Mouse (Mus musculus): ENCODE measurements at regions not wholly inside any gene's neighbourhood (a gene's known extent, or its start where the extent isn't known, plus 50 kb on each side); places are given as distances from the start of the nearest gene placed in this dataset.

DNA sequence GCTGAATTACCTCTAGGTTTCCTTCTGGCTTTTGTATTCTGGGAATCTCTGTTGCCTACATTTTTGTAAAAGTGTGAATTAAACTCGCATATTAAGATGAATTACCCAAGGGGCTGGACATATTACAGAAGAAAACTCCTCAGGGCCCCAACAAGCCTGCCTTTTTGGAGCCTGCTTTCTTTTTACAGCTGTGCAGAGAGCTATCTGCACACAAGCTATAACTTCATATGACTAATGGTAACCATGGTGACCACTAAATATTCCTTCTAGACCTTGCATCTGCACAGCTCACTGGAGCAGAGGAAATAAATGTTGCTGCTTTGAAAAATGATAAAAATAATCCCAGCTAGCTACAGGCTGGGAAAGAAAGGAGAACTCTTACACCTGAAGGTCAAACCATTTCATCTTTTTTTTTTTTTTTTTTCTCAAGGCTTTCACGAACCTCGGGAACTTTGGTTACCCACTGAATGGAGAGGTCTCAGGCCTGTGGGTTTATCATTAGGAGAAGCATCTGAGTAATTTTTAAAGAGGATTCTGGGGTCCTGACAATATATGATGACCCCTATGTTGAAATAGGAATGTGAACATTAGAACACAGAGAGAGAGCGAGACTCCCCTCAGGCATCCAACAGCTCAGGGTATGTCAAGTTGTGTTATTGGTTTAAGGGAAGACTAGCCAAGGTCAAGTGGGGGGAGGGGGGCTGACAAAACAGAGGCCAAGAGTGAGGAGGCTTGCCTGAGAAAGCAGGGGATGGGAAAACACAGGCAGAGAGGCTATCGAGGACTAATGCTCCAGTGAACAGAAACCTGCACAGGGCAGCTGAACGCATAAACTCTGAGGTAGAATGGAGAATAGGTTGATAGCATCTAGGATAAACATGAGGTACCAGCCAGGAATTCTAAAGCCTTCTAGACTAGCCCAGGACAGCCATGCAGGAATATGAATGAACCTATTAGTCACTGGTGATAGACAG, 188.4 kb downstream of the Phlda1 start:
- DNase-seq = peak; percentile 16

DNA sequence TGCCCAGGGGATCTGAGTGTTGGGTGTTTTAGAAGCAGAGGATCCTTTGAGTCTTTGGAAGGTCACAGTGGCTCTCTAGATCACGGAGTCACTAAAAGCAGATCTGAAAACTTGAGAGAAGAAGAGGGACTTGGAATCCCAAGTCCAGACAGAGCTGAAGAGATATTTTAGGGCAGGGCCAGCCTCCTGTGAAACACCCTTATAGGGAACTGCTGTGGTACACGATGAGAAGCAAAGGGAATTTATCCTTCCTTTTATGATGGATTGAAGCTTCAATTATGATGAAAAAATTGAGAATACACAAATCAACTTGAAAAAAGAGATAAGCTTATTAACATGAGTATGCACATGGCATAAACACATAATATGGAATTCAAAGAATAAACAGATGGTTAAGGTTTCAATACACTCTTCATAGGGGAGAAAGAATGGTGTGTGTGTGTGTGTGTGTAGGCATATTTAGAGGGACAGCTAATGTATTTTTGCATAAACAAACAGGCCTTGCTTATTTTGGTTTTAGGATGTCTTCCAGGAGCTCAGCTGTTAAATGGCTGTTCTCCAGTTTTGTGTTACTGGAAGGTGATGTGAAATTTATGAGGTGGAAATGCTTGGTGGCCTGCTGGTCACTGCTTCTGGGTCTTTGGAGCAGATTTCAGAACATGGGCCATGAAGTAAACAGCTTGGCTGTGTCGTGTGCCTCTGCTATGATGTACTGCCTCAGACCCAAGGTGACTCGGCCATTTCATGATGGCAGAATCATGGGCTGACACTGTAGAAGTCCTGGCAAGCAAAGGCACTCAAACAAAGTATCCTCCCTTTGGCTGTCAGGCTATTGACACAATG, 190.1 kb downstream of the Phlda1 start:
- DNase-seq = no peak

DNA sequence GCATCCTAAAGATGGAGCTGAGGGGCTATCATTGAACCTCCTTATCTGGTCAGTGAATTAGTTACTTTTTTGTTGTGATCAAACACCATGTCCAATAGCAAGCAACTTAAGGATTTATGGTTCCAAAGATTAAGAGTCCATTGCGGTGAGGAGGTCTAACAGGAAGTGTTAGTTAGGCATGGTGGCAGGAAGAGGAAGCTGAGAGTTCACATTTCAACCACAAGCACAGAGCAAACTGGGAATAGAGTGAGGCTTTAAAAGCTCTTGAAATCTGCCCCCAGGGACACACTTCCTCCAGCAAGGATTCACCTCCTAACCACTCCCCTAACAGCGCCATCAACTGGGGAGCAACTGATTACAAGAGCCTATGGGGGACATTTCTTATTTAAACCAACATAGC, 190.9 kb downstream of the Phlda1 start:
- DNase-seq = no peak

DNA sequence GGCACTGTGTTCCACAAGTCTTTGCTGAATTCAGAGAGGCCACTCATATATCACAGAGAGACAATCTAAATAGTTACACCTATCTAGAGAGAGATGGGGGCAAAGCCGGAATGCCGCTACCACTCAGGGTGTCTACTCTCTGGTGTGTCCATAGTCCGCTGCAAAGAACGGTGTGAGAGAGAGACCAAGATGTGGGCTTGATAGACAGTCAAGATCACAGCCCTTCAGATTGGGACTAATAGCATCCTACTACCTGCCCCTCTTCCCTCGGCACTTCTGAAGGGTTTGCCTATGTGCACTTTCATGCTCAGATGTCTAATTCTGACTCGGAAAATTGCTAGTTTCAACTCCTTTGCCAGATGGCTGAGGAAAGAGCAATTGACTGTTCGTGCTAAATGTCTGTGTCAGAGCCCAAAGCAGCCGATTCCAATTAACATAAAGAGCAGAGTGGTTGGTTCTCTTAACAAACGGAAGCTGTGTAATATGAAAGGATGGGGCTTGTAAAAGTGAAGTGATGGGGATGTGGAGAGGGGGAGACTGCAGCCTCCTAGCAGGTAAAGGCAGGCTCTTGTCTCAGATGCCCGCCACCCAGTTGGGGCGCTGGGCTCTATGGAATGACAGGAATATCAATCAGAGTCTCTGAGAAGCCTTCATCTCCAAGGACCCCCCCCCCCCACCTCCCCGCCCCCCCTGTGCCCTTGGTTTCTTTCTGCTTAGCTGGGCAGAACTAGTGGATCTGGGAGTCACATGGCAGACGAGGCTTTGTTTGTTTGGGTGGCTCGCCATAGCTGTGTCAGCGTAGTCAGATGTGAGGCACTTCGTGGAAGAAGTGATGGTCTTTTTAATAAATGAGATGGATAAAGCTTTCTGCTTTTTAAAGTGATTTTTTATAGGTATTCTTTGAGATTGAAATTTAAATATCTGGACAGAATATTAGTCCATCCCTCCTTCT, 193.7 kb downstream of the Phlda1 start:
- no peak for DNase-seq

DNA sequence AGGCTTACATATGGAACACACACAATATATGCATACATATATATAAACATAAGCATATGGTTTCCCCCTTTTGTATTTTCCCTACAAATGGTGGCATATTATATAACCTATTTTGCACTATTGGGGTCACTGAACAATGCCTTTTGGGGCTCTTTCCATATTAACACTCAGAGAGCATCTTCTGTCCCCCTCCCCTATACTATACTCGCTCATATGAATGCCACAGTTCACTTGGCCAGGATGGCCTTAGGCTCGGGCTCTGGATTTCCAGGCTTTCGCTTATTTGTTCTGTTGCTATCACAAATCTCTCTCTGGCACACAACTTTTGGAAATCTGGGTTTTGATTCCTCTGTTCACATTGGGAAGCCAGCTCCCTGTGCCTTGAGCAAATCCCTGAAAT, 194.5 kb downstream of the Phlda1 start:
- no peak for DNase-seq

DNA sequence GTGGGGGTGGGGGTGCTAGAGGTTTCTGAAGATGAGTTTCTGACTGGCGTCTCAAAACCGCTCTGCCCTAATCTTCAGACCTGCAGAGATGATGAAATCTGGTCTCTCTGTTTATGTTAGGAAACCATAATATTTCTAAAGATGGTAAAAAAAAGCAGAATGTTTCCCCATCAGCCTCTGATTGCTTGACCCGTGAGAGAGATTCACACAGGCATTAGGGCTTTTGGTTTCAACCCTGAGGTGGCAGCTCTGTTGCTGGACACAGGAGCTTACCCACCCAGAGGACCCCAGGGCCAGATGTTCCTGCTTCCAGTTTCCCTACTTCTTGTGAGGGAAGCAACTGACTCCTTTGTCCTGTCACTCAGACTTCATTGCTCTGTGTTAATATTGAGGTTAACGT, 195.1 kb downstream of the Phlda1 start:
- no peak for DNase-seq

DNA sequence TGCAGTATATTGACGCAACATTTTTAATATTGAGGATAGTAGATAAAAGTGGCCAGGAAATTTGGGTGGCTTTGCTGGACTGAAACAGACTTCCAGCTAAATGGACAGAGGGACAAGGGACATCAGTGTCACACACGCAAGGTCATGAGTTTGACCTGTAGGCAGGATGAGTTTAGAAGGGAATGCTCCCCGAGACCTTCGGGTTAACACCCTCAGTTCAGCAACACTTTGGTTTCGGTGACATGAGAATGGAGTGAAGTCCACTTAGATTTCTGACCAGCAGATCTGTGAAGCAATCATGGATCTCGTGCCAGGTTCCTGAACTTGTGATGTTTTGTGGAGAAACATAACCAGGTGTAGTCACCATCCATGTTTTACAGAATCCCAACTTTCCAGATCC, 196.3 kb downstream of the Phlda1 start:
- no peak for DNase-seq

DNA sequence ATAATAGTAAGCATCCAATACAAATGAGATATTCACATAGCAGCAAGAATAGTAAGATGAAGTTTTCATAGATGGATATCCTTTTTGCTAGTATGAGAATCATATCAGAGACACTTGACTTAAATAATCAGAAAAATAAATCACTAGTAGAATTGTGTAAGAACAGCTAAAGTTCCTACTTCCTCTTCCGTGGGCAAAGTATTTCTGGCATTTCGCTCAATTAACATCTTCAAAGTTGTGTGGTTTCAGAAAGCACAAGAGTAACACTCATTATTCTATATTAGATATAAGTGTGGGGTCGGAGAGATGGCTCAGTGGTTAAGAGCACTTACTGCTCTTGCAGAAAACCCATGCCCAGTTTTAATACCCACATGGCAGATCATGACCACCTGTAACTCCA, 197.4 kb downstream of the Phlda1 start:
- no peak for DNase-seq

DNA sequence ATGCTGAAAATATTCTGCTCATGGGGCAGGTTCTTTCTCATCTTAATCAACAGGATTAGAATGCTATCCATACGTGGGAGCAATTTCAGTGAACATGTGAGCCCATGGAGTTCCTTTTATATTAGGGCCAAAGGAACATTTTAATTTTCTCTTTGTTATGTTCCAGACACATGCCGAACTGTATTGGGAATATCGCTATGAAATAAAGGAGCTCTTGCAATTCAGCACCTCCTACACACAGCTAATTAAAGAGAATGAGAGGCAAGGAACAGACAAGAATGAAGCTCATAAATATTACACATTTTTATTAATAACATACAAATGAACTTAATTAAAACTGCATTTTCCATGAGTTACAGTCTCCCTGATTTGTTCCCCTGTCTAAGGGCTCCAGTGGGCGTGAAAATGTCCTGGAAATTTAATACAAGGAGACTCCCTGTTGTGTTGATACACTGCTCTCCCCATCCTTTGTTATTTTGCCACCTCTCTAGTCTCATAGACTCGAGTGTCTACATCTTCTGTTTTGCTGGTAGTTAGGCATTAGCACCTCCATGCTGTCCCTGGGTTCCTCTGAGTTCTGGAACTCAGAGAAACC, 205.5 kb downstream of the Phlda1 start:
- DNase-seq = no peak

DNA sequence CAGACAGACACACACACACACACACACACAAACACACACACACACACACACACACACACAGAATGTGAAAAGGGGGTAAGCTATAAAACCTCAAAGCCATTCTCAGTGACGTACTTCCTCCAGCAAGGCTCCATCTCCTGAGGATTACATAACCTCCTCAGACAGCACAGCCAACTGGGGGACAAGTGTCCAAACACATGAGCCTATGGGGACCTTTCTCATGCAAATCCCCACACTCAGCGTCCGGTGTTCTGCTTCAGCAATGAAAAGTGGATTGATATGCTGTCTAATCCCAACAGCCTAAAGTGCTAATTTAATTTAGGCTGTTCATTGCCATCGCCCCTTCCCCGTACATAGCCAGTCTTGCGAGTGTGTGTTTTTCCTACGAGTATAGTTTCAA, 206.9 kb downstream of the Phlda1 start:
- DNase-seq = no peak

DNA sequence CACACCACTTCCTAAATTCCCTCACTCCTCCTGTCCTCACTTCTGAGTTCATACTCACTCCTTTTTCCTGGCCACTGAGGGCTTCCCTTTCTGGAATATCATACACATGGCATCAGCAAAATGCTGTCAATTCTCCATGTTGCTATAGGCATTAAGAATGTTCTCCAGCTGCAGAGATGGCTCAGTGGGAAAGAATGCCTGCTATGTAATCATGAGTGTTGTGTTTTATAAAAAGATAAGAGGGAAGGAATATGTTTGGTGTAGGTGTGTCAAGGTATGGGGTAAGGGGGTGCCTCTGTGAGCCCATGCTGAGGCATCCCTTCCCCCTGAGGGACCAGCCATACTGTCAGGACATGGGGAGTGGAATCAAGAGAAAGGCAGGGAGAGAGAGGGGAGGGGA, 207.6 kb downstream of the Phlda1 start:
- DNase-seq = no peak

DNA sequence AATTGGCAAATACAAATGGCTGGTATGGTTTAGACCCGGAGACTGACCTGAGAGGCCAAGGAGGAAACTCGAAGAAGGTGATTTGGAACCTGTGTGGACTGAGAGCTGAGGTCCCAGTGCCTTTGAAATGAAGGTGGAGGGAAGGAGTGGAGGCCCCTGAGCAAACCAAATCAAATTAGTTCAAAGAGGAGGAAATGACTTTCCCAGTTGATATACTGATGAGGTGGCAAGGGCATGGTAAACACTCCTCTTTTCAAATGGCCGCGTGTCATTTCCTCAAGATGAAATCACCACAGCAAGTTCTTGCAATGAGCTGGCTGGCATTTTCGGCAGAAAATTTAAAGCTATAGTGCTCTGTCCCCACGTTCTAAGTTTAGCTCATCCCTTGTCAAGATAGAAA, 209.1 kb downstream of the Phlda1 start:
- DNase-seq = no peak

DNA sequence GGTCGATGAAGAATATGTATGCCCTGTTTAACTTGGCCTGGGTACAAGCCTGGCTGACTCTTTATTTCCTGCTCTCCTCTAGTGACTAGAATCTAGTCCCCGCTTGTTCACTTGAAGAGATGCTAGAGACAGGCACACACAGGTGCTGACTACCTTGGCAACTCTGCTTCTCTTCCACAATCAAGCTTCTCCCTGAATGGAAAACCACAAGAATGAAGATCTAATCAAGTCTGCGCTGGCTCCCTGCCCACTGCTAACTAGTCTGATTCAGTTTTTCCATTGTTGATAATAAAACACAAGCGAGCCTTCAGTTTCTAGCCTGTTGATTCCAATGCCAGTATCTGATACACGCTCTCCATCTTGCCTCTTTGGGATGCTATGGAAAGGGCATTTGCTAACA, 213.5 kb downstream of the Phlda1 start:
- peak; percentile 50 for DNase-seq

DNA sequence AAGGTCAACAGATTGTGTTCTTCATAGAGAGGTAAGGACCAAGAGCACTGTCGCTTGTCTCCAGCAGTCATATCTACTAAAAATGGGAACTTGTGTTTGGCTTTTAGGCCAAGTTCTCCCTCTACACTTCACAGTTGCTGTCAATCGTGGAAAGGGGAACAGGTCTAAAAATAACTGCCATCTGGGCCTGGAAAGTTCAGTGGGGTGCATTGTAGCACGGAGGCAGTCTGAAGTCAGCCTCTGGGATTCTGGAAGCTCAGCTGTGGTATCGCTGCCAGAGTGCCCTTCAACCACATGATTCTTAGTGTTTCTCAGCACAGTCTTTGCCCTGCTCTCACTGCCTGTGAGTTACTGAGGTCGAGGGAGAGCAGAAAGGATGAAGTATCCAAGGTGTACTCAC, 215.0 kb downstream of the Phlda1 start:
- no peak for DNase-seq

DNA sequence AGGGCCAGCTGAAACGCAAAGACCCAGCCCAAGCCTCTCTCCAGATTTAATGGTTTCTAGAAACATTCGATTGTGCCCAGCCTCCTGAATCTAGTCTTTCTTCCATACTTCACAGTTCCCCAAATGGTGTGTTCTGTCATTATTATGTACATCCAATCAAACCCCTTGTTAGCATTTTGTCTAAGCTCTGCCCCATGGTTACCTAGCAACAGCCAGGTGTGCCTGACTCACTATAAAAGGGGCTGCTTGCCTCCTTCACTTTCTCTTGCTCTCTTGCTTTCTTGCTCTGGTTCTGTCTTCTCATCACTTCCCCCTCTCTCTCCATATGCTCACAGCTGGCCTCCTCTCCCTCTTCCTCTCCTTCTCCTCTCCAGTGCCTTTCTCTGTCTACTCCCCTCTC, 217.8 kb downstream of the Phlda1 start:
- no peak for DNase-seq

DNA sequence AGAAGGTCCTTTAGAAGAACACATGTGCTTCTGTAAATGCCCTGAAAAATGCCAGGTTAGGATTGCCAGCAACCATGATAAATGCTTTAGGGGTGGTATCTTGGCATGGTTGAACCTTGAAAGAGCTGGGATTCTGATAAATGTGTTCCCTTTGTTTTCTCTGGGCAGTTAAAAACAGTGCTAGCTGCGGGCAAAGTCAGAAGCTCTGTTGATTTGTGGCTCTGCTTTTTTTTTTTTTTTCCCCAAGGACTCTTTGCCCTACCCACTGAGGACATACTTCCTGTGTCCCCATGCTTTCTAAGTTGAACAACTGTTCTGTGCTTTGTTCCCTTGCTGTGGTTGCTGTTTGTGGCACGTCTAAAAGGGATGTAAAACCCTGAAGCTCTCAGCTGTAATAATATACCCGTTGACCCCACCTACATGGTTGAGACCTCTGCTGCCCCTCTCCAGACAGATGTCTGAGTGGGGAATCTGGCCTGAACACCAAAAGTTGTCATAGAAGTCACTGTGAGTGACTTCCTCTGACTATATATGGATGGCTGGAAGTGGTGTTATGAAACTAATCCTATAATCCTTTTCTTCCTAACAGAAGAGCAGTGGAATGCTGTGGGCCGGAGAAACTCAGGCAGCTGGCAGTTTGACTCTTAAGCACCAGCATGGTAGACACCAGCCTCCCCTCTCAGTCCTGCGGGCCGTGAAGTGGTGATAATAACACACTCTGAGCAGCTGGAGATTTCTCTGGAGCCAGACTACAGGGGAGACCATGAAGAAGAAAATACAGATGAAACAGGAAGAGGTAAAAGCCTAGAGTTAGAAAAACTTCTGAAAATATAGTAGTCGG, 218.7 kb downstream of the Phlda1 start:
- no peak for DNase-seq

DNA sequence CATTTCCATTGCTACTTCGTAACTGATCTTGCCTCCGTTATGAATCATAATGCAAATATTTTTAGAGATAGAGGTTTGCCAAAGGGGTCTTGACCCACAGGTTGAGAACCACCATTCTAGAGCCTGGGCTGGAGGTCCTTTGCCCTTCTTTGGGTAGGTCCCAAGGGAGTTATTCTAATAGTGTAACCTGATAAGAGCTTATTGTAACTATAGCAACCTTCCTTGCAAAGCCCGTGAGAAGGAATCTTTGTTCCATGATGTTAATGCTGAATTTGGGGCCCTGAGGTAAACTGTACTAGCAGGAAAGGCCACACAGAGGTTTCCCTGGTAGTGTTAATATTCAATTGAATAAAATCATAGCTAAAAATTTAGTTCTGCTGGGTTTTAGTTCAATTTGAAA, 229.9 kb downstream of the Phlda1 start:
- DNase-seq = no peak

DNA sequence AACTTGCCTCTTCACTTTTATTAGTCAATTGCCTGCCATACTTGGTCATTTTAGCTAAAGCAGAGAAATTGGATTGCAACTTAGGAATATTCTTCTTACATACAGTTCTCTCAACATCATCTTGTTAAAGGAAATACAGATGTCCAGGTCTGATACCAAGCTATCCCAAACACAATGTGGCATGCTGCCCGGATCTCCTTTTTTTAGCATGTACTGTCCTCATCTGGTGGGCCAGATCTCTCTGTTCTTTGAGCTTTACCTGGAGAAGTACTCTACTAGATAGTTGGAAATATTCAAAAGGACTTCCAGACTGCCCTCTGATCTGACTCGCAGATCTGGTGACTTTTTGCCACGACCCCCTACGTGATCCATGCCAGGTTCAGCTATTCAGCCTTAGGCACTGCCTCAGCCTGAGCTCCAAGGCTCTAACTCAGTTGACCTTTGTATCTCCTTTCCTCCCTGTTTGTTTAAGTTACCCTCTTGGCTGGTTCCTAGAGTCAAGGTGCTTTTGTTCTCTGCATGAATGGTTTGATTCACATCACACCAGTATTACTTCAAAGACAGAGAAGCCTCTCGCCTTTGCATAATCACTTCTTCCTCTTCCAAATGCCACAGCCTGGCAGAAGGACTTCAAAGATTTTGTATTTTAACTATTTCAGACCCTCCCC, 232.9 kb upstream of the Krr1 start:
- no peak for DNase-seq

DNA sequence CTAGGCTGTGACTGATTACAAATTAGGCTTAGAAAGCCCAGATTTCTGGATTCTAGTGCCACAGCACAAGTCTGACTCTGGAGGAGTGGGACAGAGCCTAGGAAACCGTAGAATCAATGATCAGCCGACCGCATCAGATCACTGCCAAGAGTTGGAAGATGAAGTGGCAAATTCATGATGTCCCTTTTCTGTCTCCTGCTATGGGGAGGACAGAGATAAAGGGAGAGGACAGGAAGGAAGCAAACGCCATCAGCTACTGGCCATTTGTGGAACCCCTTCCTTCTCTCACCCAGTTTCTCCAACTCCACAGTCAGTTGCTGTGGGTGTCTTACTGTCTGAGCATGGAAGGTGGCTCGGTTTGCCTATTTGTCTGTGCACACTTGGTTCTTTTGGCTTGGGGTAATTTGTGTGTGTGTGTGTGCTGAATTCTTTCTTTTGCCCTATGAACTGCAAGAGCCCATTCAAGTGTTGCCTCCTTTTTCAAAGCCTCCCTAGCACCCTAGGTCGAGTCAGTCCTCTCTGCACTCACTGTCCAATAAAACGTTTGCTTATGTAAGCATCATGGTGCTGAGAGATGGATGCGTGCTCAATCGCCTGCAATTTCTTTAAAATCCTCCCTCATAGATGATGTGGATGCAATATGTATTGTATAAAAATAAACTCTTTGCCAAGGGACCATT, 231.7 kb upstream of the Krr1 start:
- DNase-seq = no peak
